Mouse (Mus musculus) erythroblast, embryonic 14.5 days (primary cell): ENCODE data around the gene Gm49353.

Experiments used
- GATA1 ChIP-seq: IDR thresholded peaks from 2 replicates; pipeline ENCODE4 v1.6.1; 2012; ENCODE audit warnings: low read length, inconsistent platforms, mixed read lengths
- TAL1 ChIP-seq: IDR thresholded peaks from 3 replicates; pipeline ENCODE4 v1.6.1; 2012; ENCODE audit warnings: low read length, inconsistent platforms, mixed read lengths

GRCm38 (mm10) chr10:29225329-29225728 is 26.6 kb downstream of the Gm49353 start:
- TF ChIP-seq TAL1: no peak
- TF ChIP-seq GATA1: no peak
